Mouse (Mus musculus) liver (tissue): ENCODE results near the gene Adamts5.

ENCODE experiments used
- DNase-seq: peaks from one replicate; pipeline ENCODE4 v3.0.0-alpha.2; 2020; ENCODE audit warnings: mixed read lengths

Adamts5 gene

GRCm38 (mm10) chr16:85901581-85901910, at the start of gene Adamts5:
Gene Adamts5 (minus strand): TSS chr16:85901828.
- no peak for DNase-seq

GRCm38 (mm10) chr16:85950356-85950755, 48.7 kb upstream of the Adamts5 start:
- no peak for DNase-seq

GRCm38 (mm10) chr16:85926004-85926403, 24.4 kb upstream of the Adamts5 start:
- no peak for DNase-seq

- no peak for DNase-seq
Observed at GRCm38 (mm10) chr16:85922454-85922853, 20.8 kb upstream of the Adamts5 start.

- DNase-seq = no peak
Observed at GRCm38 (mm10) chr16:85920122-85920521, 18.5 kb upstream of the Adamts5 start.

GRCm38 (mm10) chr16:85900702-85901580, 687 bp downstream of the Adamts5 start:
- peak; percentile 28 for DNase-seq

GRCm38 (mm10) chr16:85899790-85900587, 1.6 kb downstream of the Adamts5 start:
- DNase-seq = peak; percentile 21

GRCm38 (mm10) chr16:85899301-85899721, 2.3 kb downstream of the Adamts5 start:
- peak; percentile 8 for DNase-seq

GRCm38 (mm10) chr16:85898816-85899215, 2.8 kb downstream of the Adamts5 start:
- no peak for DNase-seq

GRCm38 (mm10) chr16:85898391-85898790, 3.2 kb downstream of the Adamts5 start:
- DNase-seq = no peak

- no peak for DNase-seq
Observed at GRCm38 (mm10) chr16:85897854-85898253, 3.8 kb downstream of the Adamts5 start.

- DNase-seq = no peak
Observed at GRCm38 (mm10) chr16:85895948-85896347, 5.7 kb downstream of the Adamts5 start.

GRCm38 (mm10) chr16:85889778-85890177, 11.8 kb downstream of the Adamts5 start:
- no peak for DNase-seq

GRCm38 (mm10) chr16:85887289-85888051, 14.2 kb downstream of the Adamts5 start:
- no peak for DNase-seq

- DNase-seq = no peak
Observed at GRCm38 (mm10) chr16:85879075-85879474, 22.6 kb downstream of the Adamts5 start.

- no peak for DNase-seq
Observed at GRCm38 (mm10) chr16:85874141-85874540, 27.5 kb downstream of the Adamts5 start.

GRCm38 (mm10) chr16:85871971-85872370, 29.7 kb downstream of the Adamts5 start:
- no peak for DNase-seq

- no peak for DNase-seq
Observed at GRCm38 (mm10) chr16:85871248-85871647, 30.4 kb downstream of the Adamts5 start.

GRCm38 (mm10) chr16:85864691-85865389, 36.8 kb downstream of the Adamts5 start:
- no peak for DNase-seq

GRCm38 (mm10) chr16:85854505-85854904, 47.1 kb downstream of the Adamts5 start:
- DNase-seq = no peak

GRCm38 (mm10) chr16:85827066-85827465, 74.6 kb downstream of the Adamts5 start:
- DNase-seq = no peak

GRCm38 (mm10) chr16:85822330-85822916, 79.2 kb downstream of the Adamts5 start:
- no peak for DNase-seq
